Mouse (Mus musculus) G1E-ER4 (cell line): ENCODE results near the gene Smad3. TPM values are rescaled to one million over a fixed set of nuclear protein-coding genes. Genes with fewer than 3 reads are reported as not detected.

Experiments used
- GATA1 ChIP-seq: IDR thresholded peaks from one replicate; pipeline ENCODE4 v1.8.0; 2012; ENCODE audit warnings: low read length, inconsistent platforms
- polyA plus RNA-seq: library from polyadenylated mRNA; stranded (reverse); fragments of >175 nt; gene quantifications from 2 replicates; pipeline ENCODE4 v1.2.3, GENCODE M21; 2012

The Smad3 gene
- polyA plus RNA-seq, 1 experiment = not detected

GRCm38 (mm10) chr9:63658436-63658835 lies 99.4 kb downstream of the Smad3 start:
- TF ChIP-seq GATA1 = no peak

- no peak for TF ChIP-seq GATA1
Measured at GRCm38 (mm10) chr9:63657167-63657566, 100.6 kb downstream of the Smad3 start.

- no peak for TF ChIP-seq GATA1
Measured at GRCm38 (mm10) chr9:63655092-63655491, 102.7 kb downstream of the Smad3 start.

GRCm38 (mm10) chr9:63654575-63654974 lies 103.2 kb downstream of the Smad3 start:
- TF ChIP-seq GATA1 = no peak

GRCm38 (mm10) chr9:63653666-63654065 lies 104.1 kb downstream of the Smad3 start:
- no peak for TF ChIP-seq GATA1

- TF ChIP-seq GATA1 = no peak
Measured at GRCm38 (mm10) chr9:63651594-63651993, 106.2 kb downstream of the Smad3 start.

GRCm38 (mm10) chr9:63650905-63651304 lies 106.9 kb downstream of the Smad3 start:
- TF ChIP-seq GATA1 = no peak

- no peak for TF ChIP-seq GATA1
Measured at GRCm38 (mm10) chr9:63649841-63650545, 107.8 kb downstream of the Smad3 start.

GRCm38 (mm10) chr9:63648520-63648918 lies 109.3 kb downstream of the Smad3 start:
- TF ChIP-seq GATA1 = no peak

GRCm38 (mm10) chr9:63647581-63648519 lies 109.9 kb downstream of the Smad3 start:
- no peak for TF ChIP-seq GATA1

- no peak for TF ChIP-seq GATA1
Measured at GRCm38 (mm10) chr9:63645084-63645483, 112.7 kb downstream of the Smad3 start.

GRCm38 (mm10) chr9:63644011-63644410 lies 113.8 kb downstream of the Smad3 start:
- no peak for TF ChIP-seq GATA1

- no peak for TF ChIP-seq GATA1
Measured at GRCm38 (mm10) chr9:63641983-63642646, 115.7 kb downstream of the Smad3 start.

GRCm38 (mm10) chr9:63636113-63636512 lies 121.7 kb downstream of the Smad3 start:
- TF ChIP-seq GATA1 = no peak

GRCm38 (mm10) chr9:63633334-63633733 lies 124.5 kb downstream of the Smad3 start:
- no peak for TF ChIP-seq GATA1

- no peak for TF ChIP-seq GATA1
Measured at GRCm38 (mm10) chr9:63632924-63633323, 124.9 kb downstream of the Smad3 start.
